Mouse (Mus musculus): ENCODE measurements around the gene Gucy2e.

The Gucy2e gene

GRCm38 (mm10) chr11:69169313-69169712 is 67.5 kb downstream of the Gucy2e start:
- DNase-seq, result no peak

All from cerebellum, postnatal 36 days (tissue).